In genomic region chr6:84327306-84328029, GRCm38 (mm10) we compare ENCODE assay signal across 17 mouse cellular contexts.
DNase-seq lines count a peak whose midpoint lies in the region; ATAC-seq and TF ChIP-seq lines count a peak whose summit lies in the region.
"Had no signal": no experiment of that assay in that cellular context is flagged by ENCODE, and none has a peak within 500 bp of the region (broad histone marks: within the 10 kb centered on the region; RNA-seq: fewer than 3 reads in every experiment).

No protein-coding gene starts in this region.

- no peaks in the 10 kb centered on the region for H3K4me1 ChIP-seq in lung, adult 2 months (ENCODE audit: control insufficient read depth, insufficient read depth, low read length)
- H3K4me1 ChIP-seq in MEL (ENCODE audit: control insufficient read depth in 1 of 2, insufficient read depth in 2 of 2, low read length in 2 of 2), result no peaks in the 10 kb centered on the region
- H3K4me1 ChIP-seq in liver, postnatal 0 days (ENCODE audit: insufficient read depth), result no peaks in the 10 kb centered on the region
- H3K4me1 ChIP-seq in hindbrain, embryonic 11.5 days (replicated peaks; ENCODE audit: control insufficient read depth, insufficient read depth, low read length), result no peaks in the 10 kb centered on the region
- H3K4me1 ChIP-seq: embryonic facial prominence, embryonic 13.5 days; midbrain, embryonic 15.5 days had no signal

- H3K36me3 ChIP-seq in MEL (ENCODE audit: control insufficient read depth in 1 of 2, insufficient read depth in 2 of 2, low read length in 2 of 2), result no peaks in the 10 kb centered on the region
- no peaks in the 10 kb centered on the region for H3K36me3 ChIP-seq in liver, postnatal 0 days (replicated peaks; ENCODE audit: insufficient read depth, low read length)
- no peaks in the 10 kb centered on the region for H3K36me3 ChIP-seq in hindbrain, embryonic 11.5 days (ENCODE audit: control insufficient read depth, insufficient read depth, low read length)
- H3K36me3 ChIP-seq: embryonic facial prominence, embryonic 13.5 days; heart, embryonic 15.5 days; limb, embryonic 12.5 days; midbrain, embryonic 15.5 days had no signal

- TF ChIP-seq RAD21 in MEL (IDR thresholded peaks at IDR 0.05; ENCODE audit: low read depth, low read length), result no peak

- TF ChIP-seq EP300 in MEL (IDR thresholded peaks at IDR 0.05; ENCODE audit: low read depth in 1 of 2, low read length in 2 of 2), result no peak
- peak; percentile 44 for TF ChIP-seq EP300 in liver, postnatal 0 days (IDR thresholded peaks at IDR 0.05; ENCODE audit: low read depth)

- no peak overlapping the region for H3K4me3 ChIP-seq in lung, adult 2 months (replicated peaks; ENCODE audit: extremely low read depth, low read depth, low read length)
- no peak overlapping the region for H3K4me3 ChIP-seq in MEL (ENCODE audit: control insufficient read depth in 1 of 2, insufficient read depth in 1 of 2, low read depth in 2 of 2, low read length in 2 of 2)
- no peak overlapping the region for H3K4me3 ChIP-seq in liver, postnatal 0 days (ENCODE audit: low read depth, low read length)
- H3K4me3 ChIP-seq in hindbrain, embryonic 11.5 days (ENCODE audit: low read depth, low read length), result no peak overlapping the region
- H3K4me3 ChIP-seq: embryonic facial prominence, embryonic 13.5 days; heart, embryonic 15.5 days; limb, embryonic 12.5 days; midbrain, embryonic 15.5 days had no signal

- DNase-seq in lung, adult 18-20 months, result peak; percentile 34 to 63
- no peak for DNase-seq in lung, adult 2 months
- DNase-seq in MEL (ENCODE audit: low read depth, low spot score), result no peak
- no peak for DNase-seq in liver, postnatal 0 days
- no peak for DNase-seq in cerebellum, postnatal 4 days (ENCODE audit: low spot score in 2 of 2)
- no peak for DNase-seq in adrenal gland, postnatal 25 days
- no peak for DNase-seq in hindbrain, embryonic 11.5 days (ENCODE audit: low spot score)
- DNase-seq: cerebellum, adult 11 months; gastrocnemius, postnatal 25 days; kidney, adult 18-20 months; kidney, postnatal 10 days had no signal

- no peak for TF ChIP-seq POLR2A in lung, adult 2 months (IDR thresholded peaks at IDR 0.05; ENCODE audit: borderline replicate concordance, extremely low read depth, low read depth, low read length)
- TF ChIP-seq POLR2A in MEL (IDR thresholded peaks at IDR 0.05; ENCODE audit: control insufficient read depth in 1 of 2, insufficient read depth in 1 of 2, low read depth in 1 of 2, low read length in 2 of 2, poor library complexity in 1 of 2), result no peak

- no peaks in the 10 kb centered on the region for H3K9me3 ChIP-seq in MEL (replicated peaks; ENCODE audit: insufficient read depth, low read length)
- no peaks in the 10 kb centered on the region for H3K9me3 ChIP-seq in liver, postnatal 0 days (ENCODE audit: low read length)
- no peaks in the 10 kb centered on the region for H3K9me3 ChIP-seq in hindbrain, embryonic 11.5 days (ENCODE audit: control insufficient read depth, low read length)
- H3K9me3 ChIP-seq: embryonic facial prominence, embryonic 13.5 days; heart, embryonic 15.5 days; limb, embryonic 12.5 days; midbrain, embryonic 15.5 days had no signal

- no peak overlapping the region for H3K9ac ChIP-seq in MEL (ENCODE audit: control insufficient read depth, low read depth, low read length, poor library complexity, severe bottlenecking)
- H3K9ac ChIP-seq in liver, postnatal 0 days (replicated peaks), result no peak overlapping the region
- no peak overlapping the region for H3K9ac ChIP-seq in hindbrain, embryonic 11.5 days (ENCODE audit: low read depth, low read length)
- H3K9ac ChIP-seq: embryonic facial prominence, embryonic 13.5 days; heart, embryonic 15.5 days; limb, embryonic 12.5 days; midbrain, embryonic 15.5 days had no signal

- 0 out of 2 replicates have a peak overlapping the region, but pooled peaks have one; percentile 6 for H3K27ac ChIP-seq in MEL (ENCODE audit: control insufficient read depth, low read depth, low read length)
- H3K27ac ChIP-seq in liver, postnatal 0 days (ENCODE audit: low read depth), result no peak overlapping the region; the same call in 1 of the 2 replicates
- H3K27ac ChIP-seq in hindbrain, embryonic 11.5 days (ENCODE audit: low read depth, low read length), result no peak overlapping the region
- H3K27ac ChIP-seq: embryonic facial prominence, embryonic 13.5 days; heart, embryonic 15.5 days; limb, embryonic 12.5 days; midbrain, embryonic 15.5 days had no signal

- 65% methylated on average over 5 of the region's 5 CpGs for WGBS in lung, adult 2 months
- 64% methylated on average over 5 of the region's 5 CpGs for WGBS in liver, postnatal 0 days (ENCODE audit: insufficient replicate concordance)
- 64% methylated on average over 5 of the region's 5 CpGs for WGBS in hindbrain, embryonic 11.5 days

- no peaks in the 10 kb centered on the region for H3K79me2 ChIP-seq in MEL (ENCODE audit: control insufficient read depth, insufficient read depth, low read length, poor library complexity)

- ATAC-seq in erythroid progenitor cell, adult 5-6 weeks (replicated peaks; ENCODE audit: low FRiP score, poor library complexity, severe bottlenecking), result peak; percentile 68
- peak; percentile 79 for ATAC-seq in liver, postnatal 0 days
- no peak for ATAC-seq in hindbrain, embryonic 11.5 days (ENCODE audit: low FRiP score)
- ATAC-seq: midbrain, embryonic 15.5 days; Patski had no signal

- TF ChIP-seq CTCF in lung, adult 2 months (IDR thresholded peaks at IDR 0.05; ENCODE audit: insufficient read depth, low read length), result no peak
- no peak for TF ChIP-seq CTCF in MEL (IDR thresholded peaks at IDR 0.05 in 2 of 3, conservative IDR thresholded peaks at IDR 0.05 in 1 of 3; ENCODE audit: control insufficient read depth in 1 of 3, insufficient read depth in 1 of 3, low read depth in 2 of 3, low read length in 3 of 3, poor library complexity in 1 of 3, severe bottlenecking in 1 of 3)
- TF ChIP-seq CTCF in liver, postnatal 0 days (IDR thresholded peaks at IDR 0.05; ENCODE audit: low read depth), result no peak

- H3K4me2 ChIP-seq in liver, postnatal 0 days (ENCODE audit: low read depth, low read length), result no peak overlapping the region
- no peak overlapping the region for H3K4me2 ChIP-seq in hindbrain, embryonic 11.5 days (replicated peaks; ENCODE audit: low read depth, low read length)
- H3K4me2 ChIP-seq: embryonic facial prominence, embryonic 13.5 days; heart, embryonic 15.5 days; limb, embryonic 12.5 days; midbrain, embryonic 15.5 days had no signal

- no peaks in the 10 kb centered on the region for H3K27me3 ChIP-seq in MEL (ENCODE audit: control insufficient read depth in 1 of 2, insufficient read depth in 2 of 2, low read length in 2 of 2)
- H3K27me3 ChIP-seq in liver, postnatal 0 days (ENCODE audit: insufficient read depth, low read length), result 0 out of 2 replicates have a peak, but pooled peaks cover 4% of the 10 kb centered on the region
- no peaks in the 10 kb centered on the region for H3K27me3 ChIP-seq in hindbrain, embryonic 11.5 days (ENCODE audit: control insufficient read depth, insufficient read depth, low read length)
- H3K27me3 ChIP-seq: limb, embryonic 12.5 days; midbrain, embryonic 15.5 days; Patski had no signal

TF ChIP-seq in MEL, 35 proteins besides CTCF, POLR2A, EP300 and RAD21:
- TF ChIP-seq HCFC1 (IDR thresholded peaks at IDR 0.05; ENCODE audit: low read depth, low read length) (no peak), ZKSCAN1 (IDR thresholded peaks at IDR 0.05; ENCODE audit: low read depth, low read length) (no peak), SIN3A (IDR thresholded peaks at IDR 0.05; ENCODE audit: low read length) (no peak), POLR2AphosphoS5 (IDR thresholded peaks at IDR 0.05; ENCODE audit: borderline replicate concordance, low read depth, low read length) (no peak), MAZ (IDR thresholded peaks at IDR 0.05; ENCODE audit: low read depth, low read length) (no peak), KAT2A (conservative IDR thresholded peaks at IDR 0.05; ENCODE audit: low read depth, low read length) (no peak), ZMIZ1 (IDR thresholded peaks at IDR 0.05; ENCODE audit: low read depth, low read length) (no peak), USF2 (IDR thresholded peaks at IDR 0.05; ENCODE audit: borderline replicate concordance in 1 of 2, insufficient read depth in 1 of 2, low read depth in 1 of 2, low read length in 2 of 2) (no peak), BHLHE40 (IDR thresholded peaks at IDR 0.05; ENCODE audit: borderline replicate concordance, low read depth, low read length) (no peak), TBP (IDR thresholded peaks at IDR 0.05; ENCODE audit: low read depth, low read length) (no peak)
TF ChIP-seq in MEL: peak in this region for 0.

Comparison
In these comparisons a context has a peak if more than half of its experiments do, and no peak if none do; other contexts are left out.
1. DNase-seq: peak in lung, adult 18-20 months (2 of 2); none in lung, adult 2 months (single experiment), MEL (single experiment), liver, postnatal 0 days (single experiment), cerebellum, postnatal 4 days (0 of 2), adrenal gland, postnatal 25 days (single experiment) and hindbrain, embryonic 11.5 days (single experiment).